In genomic region chr17:6961181-6962000, GRCm38 (mm10) we compare ENCODE assay signal across 9 mouse cellular contexts. TPM values are rescaled to one million over a fixed set of nuclear protein-coding genes. Genes with fewer than 3 reads are reported as not detected.
A peak's percentile ranks its signal among the peaks of the same experiment; 100 is the strongest.
DNase-seq lines count a peak whose midpoint lies in the region; ATAC-seq and TF ChIP-seq lines count a peak whose summit lies in the region.
"Not testable (repeated sequence)": the region's sequence is repeated elsewhere in the genome, so short reads cannot be mapped to it uniquely, and the experiment has no call there.
"Had no signal": no experiment of that assay in that cellular context is flagged by ENCODE, and none has a peak within 500 bp of the region (broad histone marks: within the 10 kb centered on the region; RNA-seq: fewer than 3 reads in every experiment).

No protein-coding gene starts in this region.

- peak; percentile 45 to 51; a peak in 1 of 4 replicates for TF ChIP-seq POLR2A in MEL (IDR thresholded peaks at IDR 0.05; ENCODE audit: control insufficient read depth in 1 of 2, insufficient read depth in 1 of 2, low read depth in 1 of 2, low read length in 2 of 2, poor library complexity in 1 of 2)
- TF ChIP-seq POLR2A in myocyte (IDR thresholded peaks at IDR 0.05; ENCODE audit: insufficient read length, low read depth); testis, adult 2 months (IDR thresholded peaks at IDR 0.05; ENCODE audit: control insufficient read depth, low read depth, low read length): not testable (repeated sequence)

- not testable (repeated sequence) for TF ChIP-seq RAD21 in MEL (IDR thresholded peaks at IDR 0.05; ENCODE audit: low read depth, low read length)

- H3K4me3 ChIP-seq in MEL (ENCODE audit: control insufficient read depth in 1 of 2, insufficient read depth in 1 of 2, low read depth in 2 of 2, low read length in 2 of 2): peak overlapping the region in 1 of 2 experiments; percentile 31; a peak in 2 of 4 replicates
- H3K4me3 ChIP-seq in hindbrain, embryonic 10.5 days: peak overlapping the region; percentile 39
- H3K4me3 ChIP-seq in liver, embryonic 14.5 days (ENCODE audit: insufficient read depth in 1 of 2, low read depth in 2 of 2, low read length in 2 of 2): peak overlapping the region; percentile 52 to 61
- not testable (repeated sequence) for H3K4me3 ChIP-seq in myocyte
- peak overlapping the region; percentile 69 for H3K4me3 ChIP-seq in testis, adult 2 months (ENCODE audit: control insufficient read depth, low read depth, low read length)

- TF ChIP-seq CTCF in MEL (IDR thresholded peaks at IDR 0.05 in 2 of 3, conservative IDR thresholded peaks at IDR 0.05 in 1 of 3; ENCODE audit: control insufficient read depth in 1 of 3, insufficient read depth in 1 of 3, low read depth in 2 of 3, low read length in 3 of 3, poor library complexity in 1 of 3, severe bottlenecking in 1 of 3); liver, embryonic 14.5 days (IDR thresholded peaks at IDR 0.05; ENCODE audit: low read depth); testis, adult 2 months (IDR thresholded peaks at IDR 0.05; ENCODE audit: control insufficient read depth, insufficient read depth, insufficient replicate concordance, low read depth, low read length): not testable (repeated sequence)

- DNase-seq in MEL (ENCODE audit: low read depth, low spot score): peak; percentile 64
- peak; percentile 7 for DNase-seq in embryo, embryonic 10 days (ENCODE audit: low spot score)
- DNase-seq in frontal cortex, postnatal 14 days (ENCODE audit: low spot score in 2 of 2): peak; percentile 33 to 40
- DNase-seq in hindbrain, embryonic 10.5 days (ENCODE audit: low spot score): peak; percentile 32
- peak; percentile 18 for DNase-seq in large intestine, adult 2 months (ENCODE audit: low read depth, low spot score)
- DNase-seq in liver, embryonic 14.5 days (ENCODE audit: low read depth in 3 of 3, low spot score in 3 of 3): peak in 1 of 3 experiments; percentile 27

- peak overlapping the region; percentile 47; the same call in 1 of the 2 replicates for H3K9ac ChIP-seq in MEL (ENCODE audit: control insufficient read depth, low read depth, low read length, poor library complexity, severe bottlenecking)
- H3K9ac ChIP-seq in liver, embryonic 14.5 days (replicated peaks): not testable (repeated sequence)

- not testable (repeated sequence) for H3K79me2 ChIP-seq in MEL (ENCODE audit: control insufficient read depth, insufficient read depth, low read length, poor library complexity); myocyte (ENCODE audit: control insufficient read depth, insufficient read depth)

- peak overlapping the region; percentile 57 for H3K4me2 ChIP-seq in liver, embryonic 14.5 days (ENCODE audit: low read depth)
- H3K4me2 ChIP-seq in myocyte (ENCODE audit: low read depth): not testable (repeated sequence)

- H3K4me1 ChIP-seq in MEL (ENCODE audit: control insufficient read depth in 1 of 2, insufficient read depth in 2 of 2, low read length in 2 of 2); hindbrain, embryonic 10.5 days (replicated peaks); liver, embryonic 14.5 days (replicated peaks; ENCODE audit: control insufficient read depth in 2 of 2, insufficient read depth in 2 of 2, low read length in 1 of 2); testis, adult 2 months (ENCODE audit: control insufficient read depth, insufficient read depth, low read length): not testable (repeated sequence)

- TF ChIP-seq EP300 in MEL (IDR thresholded peaks at IDR 0.05; ENCODE audit: low read depth in 1 of 2, low read length in 2 of 2); liver, embryonic 14.5 days (IDR thresholded peaks at IDR 0.05; ENCODE audit: low read depth): not testable (repeated sequence)

- peak; percentile 97 for ATAC-seq in liver, embryonic 14.5 days (ENCODE audit: insufficient read depth)

- H3K36me3 ChIP-seq in MEL (ENCODE audit: control insufficient read depth in 1 of 2, insufficient read depth in 2 of 2, low read length in 2 of 2); hindbrain, embryonic 10.5 days; liver, embryonic 14.5 days (replicated peaks; ENCODE audit: control insufficient read depth, insufficient read depth, low read depth); myocyte (ENCODE audit: control insufficient read depth, insufficient read depth); testis, adult 2 months (ENCODE audit: control insufficient read depth, insufficient read depth, low read length): not testable (repeated sequence)

- WGBS in hindbrain, embryonic 10.5 days: under 1% methylated on average over 23 of the region's 48 CpGs
- WGBS in large intestine, adult 2 months: under 1% methylated on average over 21 of the region's 48 CpGs
- WGBS in liver, embryonic 14.5 days (ENCODE audit: insufficient replicate concordance): 0% methylated on average over 14 of the region's 48 CpGs

- not testable (repeated sequence) for H3K9me3 ChIP-seq in MEL (replicated peaks; ENCODE audit: insufficient read depth, low read length); hindbrain, embryonic 10.5 days; liver, embryonic 14.5 days (ENCODE audit: control insufficient read depth, low read length)

- H3K27me3 ChIP-seq in MEL (ENCODE audit: control insufficient read depth in 1 of 2, insufficient read depth in 2 of 2, low read length in 2 of 2); hindbrain, embryonic 10.5 days (ENCODE audit: insufficient read depth, poor library complexity, severe bottlenecking); liver, embryonic 14.5 days (ENCODE audit: control insufficient read depth, insufficient read depth, low read length); myocyte (ENCODE audit: control insufficient read depth, insufficient read depth, insufficient read length); testis, adult 2 months (ENCODE audit: control insufficient read depth, insufficient read depth, low read length): not testable (repeated sequence)

- peak overlapping the region; percentile 47 for H3ac ChIP-seq in myocyte (ENCODE audit: control insufficient read depth, insufficient read length)

- not testable (repeated sequence) for H3K27ac ChIP-seq in MEL (ENCODE audit: control insufficient read depth, low read depth, low read length); hindbrain, embryonic 10.5 days; liver, embryonic 14.5 days
- peak overlapping the region; percentile 85 for H3K27ac ChIP-seq in testis, adult 2 months (ENCODE audit: control insufficient read depth, insufficient read depth, low read depth, low read length)

RNA-seq across cellular contexts. Expression of gene Tagap1, which starts 0.4 kb away (rescaled TPM):
- 15.0 and 17.6 TPM in 2 replicates for total RNA-seq in MEL (2012; rRNA removed)
- polyA plus RNA-seq in MEL (2012; ENCODE audit: insufficient read depth in 1 of 2, insufficient read length in 2 of 2, low read depth in 1 of 2, low replicate concordance in 2 of 2, missing spikeins in 1 of 2): 10 to 100 TPM in 1 of 2 experiments, not detected in 1; 25.2 TPM
- 49.7 and 50.6 TPM in 2 replicates for polyA plus RNA-seq in hindbrain, embryonic 10.5 days (2016; fragmentation: Nextera tagmentation; extraction: Ambion mirVana)
- polyA plus RNA-seq in large intestine, adult 2 months (2012; rRNA removed): 14.0 and 16.3 TPM in 2 replicates
- 8.8 and 11.2 TPM in 2 replicates for polyA plus RNA-seq in liver, embryonic 14.5 days (2012; rRNA removed)
- polyA plus RNA-seq in liver, embryonic 14.5 days (2014; fragmentation: Nextera tagmentation; extraction: Ambion mirVana): 12.4 and 14.7 TPM in 2 replicates
- polyA plus RNA-seq in myocyte (2012; fragmentation: generic; extraction: Trizol): 12.2 TPM
- polyA plus RNA-seq in testis, adult 2 months (2012; rRNA removed): 57.1 and 68.4 TPM in 2 replicates

RNA-seq across cellular contexts. Expression of gene Rnaset2b, which starts 9.0 kb away (rescaled TPM):
- total RNA-seq in MEL (2012; rRNA removed): 40.6 and 45.1 TPM in 2 replicates
- polyA plus RNA-seq in MEL (2012; ENCODE audit: insufficient read depth in 1 of 2, insufficient read length in 2 of 2, low read depth in 1 of 2, low replicate concordance in 2 of 2, missing spikeins in 1 of 2) (100 to 1,000 TPM; 205 to 626 TPM), myocyte (2012; fragmentation: generic; extraction: Trizol) (194 TPM)
- 116 and 118 TPM in 2 replicates for polyA plus RNA-seq in hindbrain, embryonic 10.5 days (2016; fragmentation: Nextera tagmentation; extraction: Ambion mirVana)
- 154 and 164 TPM in 2 replicates for polyA plus RNA-seq in large intestine, adult 2 months (2012; rRNA removed)
- 39.4 and 63.3 TPM in 2 replicates for polyA plus RNA-seq in liver, embryonic 14.5 days (2012; rRNA removed)
- polyA plus RNA-seq in liver, embryonic 14.5 days (2014; fragmentation: Nextera tagmentation; extraction: Ambion mirVana): 94.6 and 108 TPM in 2 replicates
- 45.0 and 47.3 TPM in 2 replicates for polyA plus RNA-seq in testis, adult 2 months (2012; rRNA removed)

RNA-seq across cellular contexts. Expression of gene Rsph3b, which starts 12.9 kb away (rescaled TPM):
- 6.6 and 6.8 TPM in 2 replicates for total RNA-seq in MEL (2012; rRNA removed)
- polyA plus RNA-seq in MEL (2012; ENCODE audit: insufficient read depth in 1 of 2, insufficient read length in 2 of 2, low read depth in 1 of 2, low replicate concordance in 2 of 2, missing spikeins in 1 of 2) (10 to 100 TPM in 1 of 2 experiments, not detected in 1; 14.7 TPM), myocyte (2012; fragmentation: generic; extraction: Trizol) (19.8 TPM)
- 36.4 and 43.4 TPM in 2 replicates for polyA plus RNA-seq in hindbrain, embryonic 10.5 days (2016; fragmentation: Nextera tagmentation; extraction: Ambion mirVana)
- 18.0 and 22.7 TPM in 2 replicates for polyA plus RNA-seq in large intestine, adult 2 months (2012; rRNA removed)
- 4.5 and 5.4 TPM in 2 replicates for polyA plus RNA-seq in liver, embryonic 14.5 days (2012; rRNA removed)
- 11.0 and 14.0 TPM in 2 replicates for polyA plus RNA-seq in liver, embryonic 14.5 days (2014; fragmentation: Nextera tagmentation; extraction: Ambion mirVana)
- 209 and 231 TPM in 2 replicates for polyA plus RNA-seq in testis, adult 2 months (2012; rRNA removed)

RNA-seq across cellular contexts. Expression of gene Gm49721, which starts 17.3 kb away (rescaled TPM):
- not detected in 2 replicates for total RNA-seq in MEL (2012; rRNA removed)
- not detected for polyA plus RNA-seq in MEL (2012; ENCODE audit: insufficient read depth in 1 of 2, insufficient read length in 2 of 2, low read depth in 1 of 2, low replicate concordance in 2 of 2, missing spikeins in 1 of 2)
- polyA plus RNA-seq in hindbrain, embryonic 10.5 days (2016; fragmentation: Nextera tagmentation; extraction: Ambion mirVana): 0.17 and 0.22 TPM in 2 replicates
- 0.42 and 0.74 TPM in 2 replicates for polyA plus RNA-seq in large intestine, adult 2 months (2012; rRNA removed)
- 0.10 and 0.15 TPM in 2 replicates for polyA plus RNA-seq in liver, embryonic 14.5 days (2012; rRNA removed)
- 0.06 TPM in 1 of 2 replicates, not detected in the other for polyA plus RNA-seq in liver, embryonic 14.5 days (2014; fragmentation: Nextera tagmentation; extraction: Ambion mirVana)
- polyA plus RNA-seq in myocyte (2012; fragmentation: generic; extraction: Trizol): not detected
- polyA plus RNA-seq in testis, adult 2 months (2012; rRNA removed): 0.31 TPM in 1 of 2 replicates, not detected in the other
- total RNA-seq: gastrocnemius, postnatal 14 days had no signal
